Mouse (Mus musculus) embryo, embryonic 11.5 days (tissue): Measurements from ENCODE around the gene Cenpv.

ENCODE experiments used
- DNase-seq: peaks from one replicate; pipeline ENCODE4 v3.0.0-alpha.2; 2012; ENCODE audit warnings: low read depth, low spot score

Cenpv gene

DNA sequence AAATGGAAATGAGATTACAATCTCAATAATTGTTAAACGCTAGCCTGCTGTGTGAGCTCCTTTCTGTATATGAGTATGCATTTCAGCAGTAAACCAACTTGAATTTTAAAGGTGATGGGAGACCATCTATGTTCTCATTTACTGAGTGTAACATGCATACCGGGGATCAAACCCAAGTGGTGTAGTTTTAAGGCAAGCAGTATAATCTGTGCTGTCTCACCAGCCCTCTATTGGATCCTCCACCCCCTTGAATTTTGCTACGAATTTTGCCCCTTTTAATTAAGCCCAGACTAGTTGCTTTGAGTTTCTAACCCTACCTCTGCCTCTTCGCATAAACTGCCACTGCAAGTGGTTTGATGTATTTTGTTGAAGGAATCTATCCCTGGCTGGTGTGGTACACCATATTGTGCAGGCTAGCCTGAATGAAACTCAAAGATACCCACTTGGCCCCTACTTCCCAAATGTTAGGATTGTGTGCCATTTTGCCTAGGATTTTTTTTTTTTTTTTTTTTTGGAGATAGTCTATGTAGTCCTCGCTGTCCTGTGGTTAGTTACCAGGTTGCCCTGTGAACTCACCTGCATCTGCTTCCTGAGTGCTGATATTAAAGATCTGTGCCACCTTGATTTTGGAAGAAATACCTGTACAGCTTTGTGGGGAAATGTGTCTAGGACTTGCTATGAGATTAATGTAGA lies 15.2 kb upstream of the Cenpv start:
- DNase-seq = no peak

DNA sequence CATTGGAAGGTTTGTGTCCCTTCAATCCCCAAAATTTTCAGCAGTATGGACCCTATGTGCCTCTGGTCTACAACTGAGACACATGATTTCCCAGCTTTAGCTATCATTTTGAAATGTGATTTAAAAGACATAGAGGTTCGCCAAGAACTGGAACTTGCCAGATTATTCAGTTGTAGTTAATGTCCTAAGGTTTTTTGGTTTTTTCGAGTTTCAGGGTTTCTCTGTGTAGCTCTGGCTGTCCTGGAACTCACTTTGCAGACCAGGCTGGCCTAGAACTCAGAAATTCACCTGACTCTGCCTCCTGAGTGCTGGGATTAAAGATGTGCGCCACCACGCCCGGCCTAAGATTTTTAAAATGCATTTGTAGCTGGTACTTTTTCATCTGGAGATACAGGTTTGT lies 14.6 kb upstream of the Cenpv start:
- DNase-seq = no peak

DNA sequence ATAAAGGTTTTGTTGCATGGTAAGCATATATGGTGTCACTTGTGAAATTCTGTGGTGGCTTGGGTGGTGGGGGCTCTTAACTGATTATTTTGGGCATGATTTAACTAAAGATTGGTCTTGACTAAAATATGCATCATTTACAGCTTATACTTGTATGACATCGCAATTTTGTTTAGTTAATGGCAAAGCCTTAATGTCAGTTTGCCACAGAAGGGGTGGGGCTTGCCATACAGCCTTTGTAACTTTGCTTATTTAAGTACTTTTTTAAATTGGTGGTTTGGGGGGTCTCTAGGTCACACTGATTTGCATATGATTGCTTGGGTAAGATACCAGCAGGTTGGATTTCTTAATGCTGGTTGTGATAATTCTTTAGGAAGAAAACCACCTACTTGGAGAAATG lies 14.1 kb upstream of the Cenpv start:
- no peak for DNase-seq

DNA sequence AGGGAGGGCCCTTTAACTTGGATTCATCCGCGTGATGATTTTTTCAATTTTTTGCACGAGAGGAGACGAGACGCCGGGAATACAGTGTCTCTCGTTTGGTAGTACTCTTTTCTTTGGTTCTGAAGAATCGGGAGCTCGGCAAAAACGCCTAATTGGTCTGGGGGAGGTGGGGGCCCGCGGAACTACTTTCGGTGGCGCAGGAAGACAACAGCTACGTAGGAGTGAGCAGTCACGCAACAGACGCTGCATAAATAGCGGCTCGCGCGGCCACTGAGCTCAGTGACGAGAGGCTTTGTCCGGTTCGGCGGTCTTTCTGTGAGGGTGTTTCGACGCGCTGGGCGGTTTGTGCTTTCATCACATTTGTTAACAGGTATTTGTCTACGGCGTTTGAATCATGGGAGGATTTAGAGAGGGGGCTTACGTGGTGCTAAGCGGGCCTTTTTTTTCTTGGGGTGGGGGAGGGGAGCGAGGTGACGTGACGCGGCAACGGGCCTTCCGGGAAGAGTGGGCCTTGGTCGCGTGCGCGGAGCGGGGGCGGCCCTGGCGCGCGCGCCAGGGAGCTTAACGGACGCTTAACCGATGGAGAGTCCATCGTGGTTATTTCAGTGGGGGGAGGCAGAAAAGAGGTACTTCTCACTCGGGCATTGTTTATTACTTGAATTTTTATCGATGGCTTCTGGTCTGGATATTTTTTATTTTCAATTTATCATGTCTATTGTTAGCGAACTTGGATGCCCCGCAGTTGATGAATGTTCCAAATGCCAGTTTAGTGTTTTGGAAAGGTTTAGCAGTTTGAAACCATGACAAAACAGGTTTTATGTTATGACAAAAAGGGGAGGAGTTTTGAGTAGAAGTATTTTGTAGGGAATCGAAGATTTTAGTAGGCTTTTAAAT lies 12.4 kb upstream of the Cenpv start:
- peak; percentile 84 for DNase-seq

DNA sequence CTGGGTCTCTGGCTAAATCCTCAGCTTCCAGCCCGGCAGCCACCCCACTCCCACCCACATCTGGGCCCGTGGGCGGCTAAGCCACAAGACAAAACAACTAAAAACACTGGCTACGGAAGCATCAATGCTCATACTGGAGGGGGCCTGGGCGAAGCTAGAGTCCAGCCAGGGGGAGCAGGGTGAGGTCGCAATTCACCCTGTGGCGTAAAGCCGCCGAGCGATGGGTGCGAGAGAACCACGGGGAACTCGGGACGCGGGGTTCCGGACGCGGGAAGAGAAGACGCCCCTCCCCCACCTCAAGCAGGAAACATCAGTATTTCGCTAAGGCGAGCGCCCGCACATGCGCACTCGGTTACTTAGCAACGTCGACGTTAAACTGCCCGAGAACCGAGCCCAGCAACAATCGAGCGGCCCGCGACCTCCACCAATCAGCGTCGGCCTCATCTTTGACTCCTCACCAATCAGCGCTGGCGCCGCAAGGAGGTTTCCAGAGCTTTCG lies 11.7 kb upstream of the Cenpv start, which contains the start of gene Ubb:
Ubb (plus strand) TSS at position 445 of the 499 bp plus-strand sequence.
- peak; percentile 100 for DNase-seq

DNA sequence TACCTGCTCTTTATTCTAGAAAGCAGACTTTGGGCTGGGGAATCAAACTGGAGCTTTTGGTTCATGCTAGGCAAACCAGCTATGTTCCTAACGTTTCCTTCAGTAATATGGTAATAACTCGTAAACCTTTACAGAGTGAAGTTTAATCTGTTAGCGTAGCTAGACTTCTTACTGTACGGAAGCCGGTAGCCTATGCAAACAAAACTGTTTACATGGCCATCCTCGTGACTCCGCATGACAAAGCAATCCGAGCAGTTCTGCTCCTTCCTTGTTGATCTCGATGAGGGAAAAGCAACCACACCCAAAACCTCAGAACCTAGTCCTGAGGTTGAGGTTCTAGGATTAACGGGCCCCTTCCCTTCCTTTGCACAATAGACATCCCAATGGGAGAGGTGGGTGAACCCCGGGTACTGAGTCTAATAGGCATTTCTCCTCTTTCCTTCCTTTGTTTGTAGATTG lies 11.2 kb upstream of the Cenpv start:
- peak; percentile 40 for DNase-seq

DNA sequence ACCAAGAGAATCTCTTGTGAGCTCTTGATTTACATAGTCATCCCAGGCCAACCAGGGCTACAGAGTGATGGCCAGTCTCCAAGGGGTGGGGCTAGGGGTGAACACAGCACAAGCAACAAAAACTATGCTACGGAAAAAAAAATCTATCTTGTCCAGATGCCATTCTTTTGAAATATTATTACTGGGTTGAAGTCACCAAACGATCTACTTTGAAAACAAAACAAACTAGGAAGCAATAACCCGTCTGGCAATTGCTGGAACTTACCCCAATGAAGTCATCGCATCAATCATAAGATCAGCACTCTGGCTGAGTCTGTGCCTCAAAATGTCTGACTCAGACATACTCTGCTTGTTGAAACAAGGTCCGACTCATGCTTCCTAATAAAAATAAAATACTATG lies 10.7 kb upstream of the Cenpv start:
- no peak for DNase-seq

DNA sequence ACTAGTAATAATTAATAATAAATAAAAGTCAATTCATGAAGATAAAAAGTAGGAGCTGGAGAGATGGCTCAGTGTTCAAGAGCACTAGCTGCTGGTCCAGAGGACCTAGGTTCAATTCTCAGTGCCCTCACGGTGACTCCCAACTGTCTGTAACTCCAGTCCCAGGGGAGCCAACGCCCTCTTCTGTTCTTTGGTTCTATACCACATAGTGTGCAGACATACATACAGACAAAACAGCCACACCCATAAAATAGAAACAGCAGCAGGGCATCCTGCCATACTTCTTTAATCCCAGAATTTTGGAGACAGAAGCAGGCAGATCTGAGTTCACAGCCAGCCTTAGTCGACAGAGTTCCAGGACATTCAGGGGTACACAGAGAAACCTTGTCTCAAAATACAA lies 4.9 kb upstream of the Cenpv start:
- no peak for DNase-seq

DNA sequence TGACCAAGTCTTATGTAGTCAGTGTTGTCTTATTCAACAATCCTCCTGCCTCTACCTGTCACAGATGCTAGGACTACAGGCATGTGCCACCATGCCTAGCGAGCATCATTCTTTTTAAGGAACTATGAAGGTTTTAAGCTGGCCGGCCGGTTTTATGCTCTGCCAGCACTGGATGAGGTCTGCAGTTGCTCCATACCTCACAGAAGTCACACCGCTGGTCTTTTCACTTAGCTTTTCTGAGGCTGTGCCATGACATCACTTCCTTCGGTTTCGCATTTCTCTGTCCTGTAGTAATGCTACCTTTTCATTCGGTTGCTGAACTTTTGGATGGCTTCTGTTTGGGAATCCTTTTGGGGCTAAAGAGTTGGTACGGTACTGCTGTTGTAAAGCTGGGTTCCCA lies 2.5 kb upstream of the Cenpv start:
- DNase-seq = no peak

DNA sequence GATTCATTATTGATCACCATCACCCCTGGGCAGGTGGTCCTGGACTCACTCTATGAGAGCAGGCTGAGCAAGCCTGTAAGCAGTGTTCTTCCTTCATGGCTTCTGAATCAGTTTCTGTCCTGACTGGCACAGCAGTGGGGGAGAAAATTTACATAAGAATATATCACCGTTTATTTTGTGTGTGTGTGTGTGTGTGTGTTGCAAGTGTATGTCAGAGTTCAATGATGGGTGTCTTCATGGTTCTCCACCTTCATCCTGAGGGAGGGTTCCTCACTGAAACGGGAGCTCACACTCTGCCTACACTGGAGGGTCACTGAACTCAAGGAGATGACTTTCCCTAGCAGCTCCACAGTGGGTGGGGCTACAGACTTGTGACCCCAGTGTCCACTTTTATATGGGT lies 1.9 kb upstream of the Cenpv start:
- DNase-seq = no peak

DNA sequence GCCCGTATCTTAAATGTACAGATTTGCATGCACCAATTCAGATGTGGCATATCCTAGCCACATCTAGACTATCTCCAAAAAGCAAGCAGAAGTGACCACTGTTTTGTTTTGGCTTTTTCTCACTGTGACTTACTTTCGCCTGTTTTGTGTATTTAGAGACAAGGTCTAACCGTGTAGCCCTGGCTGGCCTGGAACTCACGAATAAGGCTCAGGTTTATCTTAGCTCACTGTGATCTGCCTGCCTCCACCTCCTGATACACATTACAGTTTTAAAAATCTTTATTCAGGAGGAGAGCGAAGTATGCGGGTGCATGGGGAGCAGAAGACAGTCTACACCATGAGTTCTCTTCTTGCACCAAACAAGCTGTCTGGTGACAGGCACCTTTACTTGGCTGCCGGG lies 1.1 kb upstream of the Cenpv start:
- DNase-seq = no peak

DNA sequence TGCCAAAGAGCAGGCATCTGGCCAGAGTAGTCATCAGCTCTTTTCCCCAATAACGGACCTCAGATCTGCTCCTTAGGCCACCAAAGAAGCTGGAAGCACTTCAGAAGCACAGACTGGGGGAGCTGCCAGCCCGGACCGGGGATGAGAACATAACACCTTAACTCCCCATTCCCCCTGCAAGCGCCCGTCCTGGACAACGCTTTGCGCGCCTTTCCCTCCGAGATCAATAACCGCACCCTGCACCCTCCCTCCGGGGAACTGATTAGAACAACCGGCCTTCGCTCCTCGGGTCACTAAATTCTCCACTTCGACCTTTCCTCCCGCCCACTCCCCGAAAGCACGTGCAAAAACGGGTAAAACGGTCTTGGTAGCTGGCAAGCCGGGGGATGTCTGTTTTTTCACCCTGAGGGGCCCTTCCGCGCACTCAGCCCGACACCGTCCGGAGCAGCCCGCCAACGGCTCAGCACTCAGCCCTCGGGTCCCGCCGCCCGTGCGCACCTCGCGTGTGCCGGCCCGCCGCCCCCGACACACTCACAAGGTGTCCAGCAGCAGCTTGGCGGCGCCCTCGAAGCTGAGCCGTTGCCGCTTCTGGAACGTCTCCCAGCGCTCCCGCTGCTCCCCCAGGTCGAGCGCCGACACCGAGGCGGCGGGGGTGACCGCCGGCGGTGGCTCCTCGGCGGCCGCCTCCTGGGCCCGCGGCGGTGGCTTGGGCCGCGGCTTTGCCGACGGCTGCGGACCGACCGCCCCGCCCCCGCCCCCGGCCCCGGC lies 556 bp downstream of the Cenpv start:
- DNase-seq = peak; percentile 31

DNA sequence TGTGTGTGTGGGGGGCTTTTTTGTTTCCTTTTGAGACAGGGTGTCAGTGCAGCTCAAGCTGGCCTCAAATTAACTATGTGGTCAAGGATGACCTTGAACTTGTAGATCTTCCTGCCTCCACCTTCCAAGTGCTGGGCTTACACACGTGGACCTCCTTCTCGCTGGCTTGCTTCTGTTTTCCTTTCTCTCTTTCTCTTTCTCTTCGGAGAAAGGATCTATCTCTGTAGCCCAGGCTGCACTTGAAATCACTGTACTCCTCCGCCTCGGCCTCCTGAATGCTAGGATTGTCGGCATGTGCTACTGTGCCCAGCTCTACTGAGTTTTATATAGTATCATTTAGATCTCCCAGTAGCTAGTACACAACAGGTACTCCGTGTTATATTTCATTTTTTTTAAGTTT lies 1.5 kb downstream of the Cenpv start:
- no peak for DNase-seq

DNA sequence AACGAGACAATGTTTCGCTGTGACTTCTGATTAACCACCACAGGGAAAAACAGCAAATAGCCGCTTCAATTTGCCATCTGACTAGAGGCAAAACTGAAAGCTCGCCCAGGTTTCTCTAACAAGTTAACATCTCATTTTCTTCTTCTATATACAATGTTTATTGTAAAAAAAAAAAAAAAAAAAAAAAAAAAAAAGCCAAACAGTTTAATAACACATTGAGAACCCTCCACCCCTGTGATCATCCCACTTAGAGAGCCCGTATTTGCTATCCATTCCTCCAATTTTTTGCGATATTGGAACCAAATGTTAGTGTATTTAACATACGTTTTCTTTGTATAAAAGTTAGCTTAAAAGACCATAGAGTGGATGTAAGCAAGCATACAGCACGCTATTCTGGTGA lies 2.0 kb downstream of the Cenpv start:
- DNase-seq = no peak

DNA sequence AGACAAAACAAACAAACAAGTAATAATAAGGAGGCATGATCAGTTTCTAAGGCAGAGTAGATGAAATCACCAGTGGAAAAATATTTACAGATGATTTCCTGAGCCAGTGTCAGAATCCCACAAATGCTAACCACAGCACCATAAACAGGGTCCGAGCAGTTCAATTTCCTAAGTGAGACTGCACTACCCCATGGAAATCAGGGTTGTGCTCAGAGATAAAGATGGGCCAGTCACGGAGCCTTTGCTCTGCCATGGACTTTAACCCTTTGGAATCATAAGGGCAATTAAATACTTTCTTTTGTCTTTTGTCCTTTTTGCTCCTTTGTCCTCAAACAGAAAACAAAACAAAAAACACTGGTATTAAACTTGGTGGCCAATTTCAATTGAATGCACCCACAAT lies 16.8 kb downstream of the Cenpv start:
- no peak for DNase-seq

DNA sequence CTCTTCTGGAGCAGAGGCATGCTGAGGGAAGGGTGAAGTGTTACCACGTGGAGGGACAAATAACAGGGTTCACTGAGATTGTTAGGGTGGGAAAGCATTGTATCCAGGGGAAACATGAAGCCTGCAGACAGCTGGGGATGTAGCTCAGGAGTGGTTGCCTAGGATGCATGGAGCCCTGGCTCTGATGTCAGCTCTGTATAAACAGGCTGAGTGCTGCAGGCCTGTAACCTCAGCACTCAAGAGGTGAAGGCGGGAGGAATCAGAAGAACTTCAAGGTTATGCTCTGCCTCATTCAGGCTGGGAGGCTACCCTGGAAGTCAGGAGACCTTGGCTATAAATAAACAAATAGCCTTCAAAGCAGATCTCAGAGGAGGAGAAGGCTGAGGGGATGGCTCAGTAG lies 20.1 kb downstream of the Cenpv start:
- no peak for DNase-seq

DNA sequence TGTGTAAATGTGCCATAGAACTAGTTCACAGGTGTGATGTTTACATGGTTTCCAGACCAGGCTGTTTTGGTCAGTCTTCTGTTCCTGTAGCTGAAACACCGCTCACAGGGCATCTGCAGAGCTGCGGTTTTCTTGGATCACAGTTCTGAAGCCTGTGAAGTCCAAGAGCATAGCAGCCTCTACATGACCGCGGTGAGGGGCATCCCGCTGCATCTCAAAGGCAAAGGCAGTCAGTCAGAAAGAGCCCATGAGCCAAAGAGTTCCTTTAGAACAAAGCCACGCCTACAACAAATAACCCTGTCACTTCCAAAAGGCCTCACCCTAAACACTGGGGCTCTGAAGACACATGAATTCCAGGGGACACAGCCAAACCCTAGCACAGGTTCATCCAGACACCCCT lies 25.8 kb downstream of the Cenpv start:
- no peak for DNase-seq

DNA sequence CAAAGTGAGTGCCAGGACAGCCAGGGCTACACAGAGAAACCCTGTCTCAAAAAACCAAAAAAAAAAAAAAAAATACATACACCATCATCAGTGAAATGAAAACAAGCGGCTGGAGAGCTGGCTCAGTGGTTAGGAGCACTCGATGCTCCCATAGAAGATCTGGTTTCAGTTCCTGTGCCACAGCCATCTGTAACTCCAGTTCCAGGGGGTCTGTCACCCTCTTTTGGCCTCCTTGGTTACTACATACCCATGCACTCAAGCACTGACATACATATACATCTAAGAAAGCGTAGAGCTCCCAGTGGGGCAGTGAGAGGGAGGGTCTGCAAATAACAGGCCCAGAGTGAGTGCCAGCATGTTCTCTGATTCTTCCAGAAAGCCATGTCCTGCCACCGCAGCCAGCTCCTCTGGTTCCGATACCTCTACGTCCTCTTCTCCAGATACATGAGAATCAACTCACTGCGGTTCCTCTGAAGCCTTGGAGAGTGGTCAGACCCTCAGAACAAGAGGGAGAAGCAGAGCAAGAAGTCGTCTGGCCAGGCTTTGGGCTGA lies 26.5 kb downstream of the Cenpv start:
- no peak for DNase-seq

DNA sequence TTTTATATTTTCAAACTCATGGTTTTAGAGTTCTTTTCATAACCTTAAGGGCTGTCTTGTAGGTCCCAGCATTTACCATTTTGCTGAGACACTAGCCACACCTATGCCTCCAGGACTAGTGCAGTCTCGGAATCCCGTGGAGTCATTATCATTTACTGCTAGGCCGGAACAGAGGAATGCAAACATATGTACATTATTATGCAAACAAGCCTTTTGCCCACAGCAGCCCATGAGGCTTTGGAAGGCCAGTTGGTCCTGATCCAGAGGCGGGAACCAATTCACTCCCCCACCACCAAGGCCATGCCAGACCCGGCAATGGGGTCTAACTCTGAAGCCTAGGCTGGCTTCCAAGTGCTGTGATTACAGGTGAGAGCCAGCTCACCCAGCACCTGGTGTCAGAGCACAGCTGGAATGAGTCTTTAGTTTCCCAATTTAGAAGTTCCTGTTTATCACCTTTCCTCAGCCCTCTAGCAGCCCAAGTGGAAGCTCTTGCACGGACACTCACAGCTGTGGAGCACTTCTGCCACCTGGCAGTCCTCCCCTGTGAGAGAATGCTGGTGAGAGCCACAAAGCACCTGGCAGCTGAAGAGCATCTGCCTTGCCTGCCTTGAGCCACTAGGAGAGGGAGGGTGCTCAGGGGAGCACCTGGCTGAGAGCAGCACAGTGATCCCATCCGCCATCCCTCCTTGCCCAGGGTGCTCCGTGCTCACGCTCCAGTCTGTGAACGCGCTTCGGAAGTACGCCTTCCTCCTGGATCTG lies 27.4 kb downstream of the Cenpv start:
- no peak for DNase-seq

DNA sequence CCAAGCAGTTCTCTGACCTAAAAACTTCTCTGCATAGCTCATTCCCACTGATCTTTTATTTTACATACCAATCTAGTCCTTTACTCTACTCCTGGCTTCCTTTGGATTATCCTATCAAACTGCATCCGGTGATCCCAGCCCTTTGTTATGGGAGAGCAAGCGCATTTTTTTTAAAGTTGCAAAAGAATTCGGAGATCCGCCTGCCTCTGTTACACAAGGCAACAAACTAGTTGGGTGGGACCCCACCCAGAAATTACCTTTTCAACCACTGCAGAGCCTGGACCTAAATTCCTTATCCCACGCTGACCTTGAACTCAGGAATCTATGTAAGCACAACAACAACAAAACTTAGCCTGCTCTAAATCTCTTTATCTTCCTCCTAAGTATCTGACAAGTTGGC lies 28.1 kb downstream of the Cenpv start:
- DNase-seq = no peak

DNA sequence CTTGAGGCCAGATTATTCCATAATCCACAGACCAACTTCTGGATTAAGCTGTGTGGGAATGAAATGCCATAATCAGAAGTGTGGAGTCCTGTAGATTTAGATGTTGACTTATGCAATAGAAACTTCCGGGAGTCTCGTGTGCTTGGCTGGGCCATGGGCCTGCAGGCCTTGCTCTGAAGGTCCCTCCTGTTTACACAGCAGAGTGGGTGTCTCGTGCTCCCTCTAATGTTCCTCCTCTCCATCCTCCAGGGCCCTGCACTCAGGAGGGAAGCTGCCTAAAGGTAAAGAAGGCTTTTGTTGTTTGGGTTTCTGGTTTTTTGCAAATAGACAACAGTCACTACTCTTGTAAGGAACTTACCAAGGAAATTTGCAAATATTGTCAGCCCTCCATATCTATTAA lies 29.5 kb downstream of the Cenpv start:
- DNase-seq = no peak
